Mouse (Mus musculus) bone marrow macrophage, adult 2 months (primary cell): ENCODE results near the gene Tex52.
A peak's percentile ranks its signal among the peaks of the same experiment; 100 is the strongest.

Experiments used
- CTCF ChIP-seq: IDR thresholded peaks from 2 replicates; pipeline ENCODE4 v1.5.1; 2012; ENCODE audit warnings: low read depth, mild to moderate bottlenecking, low read length, moderate library complexity
- POLR2A ChIP-seq: IDR thresholded peaks from 2 replicates; pipeline ENCODE4 v1.6.1; 2012; ENCODE audit warnings: mild to moderate bottlenecking, low read depth, low read length, borderline replicate concordance

- TF ChIP-seq CTCF: 0 out of 2 replicates have a peak, but pooled peaks have one; percentile 30
- no peak for TF ChIP-seq POLR2A
These were observed 40.7 kb upstream of the Tex52 start for GRCm38 (mm10) chr6:128334397-128335124.
